Mouse (Mus musculus): ENCODE data around the gene Pdzd4. TPM values are rescaled to one million over a fixed set of nuclear protein-coding genes. Genes with fewer than 3 reads are reported as not detected.

Gene Pdzd4
- total and polyA plus RNA-seq, 3 experiments = 0.46 to 2.7 TPM; not detected in 1

DNA sequence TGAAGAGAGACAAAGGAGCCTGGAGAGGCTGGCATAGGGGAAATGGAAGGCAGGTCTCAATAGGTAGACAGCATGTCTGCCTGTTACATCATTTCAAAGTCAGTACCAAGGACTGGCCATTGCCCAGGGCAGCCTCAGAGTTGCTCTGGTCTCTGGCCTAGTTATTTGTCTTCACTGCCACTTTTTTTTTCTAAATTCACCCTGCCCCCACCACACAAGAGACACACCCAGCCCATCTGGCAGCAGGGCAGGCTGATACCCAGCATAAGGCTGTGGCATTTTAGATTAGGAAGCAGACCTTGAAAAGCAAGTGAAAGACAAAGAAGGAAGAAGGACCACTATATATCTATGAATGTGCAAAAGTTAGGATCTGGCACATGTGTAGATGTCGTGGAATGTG is 43.1 kb upstream of the Pdzd4 start:
- H3K4me3 ChIP-seq (ENCODE audit: control insufficient read depth in 1 of 2, insufficient read depth in 1 of 2, low read depth in 2 of 2, low read length in 2 of 2) = no peak overlapping the region
- H3K79me2 ChIP-seq (ENCODE audit: control insufficient read depth, insufficient read depth, low read length, poor library complexity) = no peaks in the 10 kb centered on the region
- H3K27me3 ChIP-seq (ENCODE audit: control insufficient read depth in 1 of 2, insufficient read depth in 2 of 2, low read length in 2 of 2) = no peaks in the 10 kb centered on the region
- DNase-seq (ENCODE audit: low read depth, low spot score) = no peak
- no peak overlapping the region for H3K9ac ChIP-seq (ENCODE audit: control insufficient read depth, low read depth, low read length, poor library complexity, severe bottlenecking)
- no peak for TF ChIP-seq CHD1 (IDR thresholded peaks at IDR 0.05; ENCODE audit: low read depth, low read length)
- TF ChIP-seq E2F4 (IDR thresholded peaks at IDR 0.05; ENCODE audit: borderline replicate concordance, low read depth, low read length) = no peak
- TF ChIP-seq CTCF (IDR thresholded peaks at IDR 0.05 in 2 of 3, conservative IDR thresholded peaks at IDR 0.05 in 1 of 3; ENCODE audit: control insufficient read depth in 1 of 3, insufficient read depth in 1 of 3, low read depth in 2 of 3, low read length in 3 of 3, poor library complexity in 1 of 3, severe bottlenecking in 1 of 3) = no peak
- no peak for TF ChIP-seq CHD2 (IDR thresholded peaks at IDR 0.05; ENCODE audit: low read length)
- no peak for TF ChIP-seq BHLHE40 (IDR thresholded peaks at IDR 0.05; ENCODE audit: borderline replicate concordance, low read depth, low read length)
- TF ChIP-seq MAX (IDR thresholded peaks at IDR 0.05; ENCODE audit: low read length) = no peak
- TF ChIP-seq POLR2AphosphoS5 (IDR thresholded peaks at IDR 0.05; ENCODE audit: borderline replicate concordance, low read depth, low read length) = no peak
- no peak overlapping the region for H3K27ac ChIP-seq (ENCODE audit: control insufficient read depth, low read depth, low read length)
- no peaks in the 10 kb centered on the region for H3K4me1 ChIP-seq (ENCODE audit: control insufficient read depth in 1 of 2, insufficient read depth in 2 of 2, low read length in 2 of 2)
- H3K9me3 ChIP-seq (replicated peaks; ENCODE audit: insufficient read depth, low read length) = no peaks in the 10 kb centered on the region
- no peaks in the 10 kb centered on the region for H3K36me3 ChIP-seq (ENCODE audit: control insufficient read depth in 1 of 2, insufficient read depth in 2 of 2, low read length in 2 of 2)

GRCm38 (mm10) chrX:73867256-73867655 is 42.5 kb upstream of the Pdzd4 start:
- Histone ChIP-seq H3K4me3 (ENCODE audit: control insufficient read depth in 1 of 2, insufficient read depth in 1 of 2, low read depth in 2 of 2, low read length in 2 of 2) (no peak overlapping the region), H3K4me1 (ENCODE audit: control insufficient read depth in 1 of 2, insufficient read depth in 2 of 2, low read length in 2 of 2) (no peaks in the 10 kb centered on the region), H3K36me3 (ENCODE audit: control insufficient read depth in 1 of 2, insufficient read depth in 2 of 2, low read length in 2 of 2) (no peaks in the 10 kb centered on the region), H3K9me3 (replicated peaks; ENCODE audit: insufficient read depth, low read length) (no peaks in the 10 kb centered on the region), H3K79me2 (ENCODE audit: control insufficient read depth, insufficient read depth, low read length, poor library complexity) (no peaks in the 10 kb centered on the region), H3K27me3 (ENCODE audit: control insufficient read depth in 1 of 2, insufficient read depth in 2 of 2, low read length in 2 of 2) (no peaks in the 10 kb centered on the region), H3K27ac (ENCODE audit: control insufficient read depth, low read depth, low read length) (no peak overlapping the region), H3K9ac (ENCODE audit: control insufficient read depth, low read depth, low read length, poor library complexity, severe bottlenecking) (no peak overlapping the region)
- DNase-seq (ENCODE audit: low read depth, low spot score) = no peak
- no peak for TF ChIP-seq ELF1 (IDR thresholded peaks at IDR 0.05; ENCODE audit: low read depth, low read length)
- no peak for TF ChIP-seq GABPA (IDR thresholded peaks at IDR 0.05; ENCODE audit: low read depth, low read length)
- no peak for TF ChIP-seq ZKSCAN1 (IDR thresholded peaks at IDR 0.05; ENCODE audit: low read depth, low read length)
- TF ChIP-seq MYB (IDR thresholded peaks at IDR 0.05; ENCODE audit: low read depth, low read length) = no peak
- TF ChIP-seq SMC3 (IDR thresholded peaks at IDR 0.05; ENCODE audit: low read depth, low read length) = no peak
- no peak for TF ChIP-seq MXI1 (IDR thresholded peaks at IDR 0.05; ENCODE audit: low read depth, low read length)
- TF ChIP-seq USF2 (IDR thresholded peaks at IDR 0.05; ENCODE audit: borderline replicate concordance in 1 of 2, insufficient read depth in 1 of 2, low read depth in 1 of 2, low read length in 2 of 2) = no peak
- TF ChIP-seq RAD21 (IDR thresholded peaks at IDR 0.05; ENCODE audit: low read depth, low read length) = no peak
- TF ChIP-seq MAX (IDR thresholded peaks at IDR 0.05; ENCODE audit: low read length) = no peak
- TF ChIP-seq GATA1 (IDR thresholded peaks at IDR 0.05; ENCODE audit: low read depth, low read length) = no peak
- no peak for TF ChIP-seq MAFK (IDR thresholded peaks at IDR 0.05; ENCODE audit: borderline replicate concordance, low read depth, low read length)
- no peak for TF ChIP-seq NELFE (IDR thresholded peaks at IDR 0.05; ENCODE audit: low read depth, low read length)
- TF ChIP-seq TCF12 (IDR thresholded peaks at IDR 0.05; ENCODE audit: low read depth, low read length) = no peak
- TF ChIP-seq MAZ (IDR thresholded peaks at IDR 0.05; ENCODE audit: low read depth, low read length) = no peak
- no peak for TF ChIP-seq BHLHE40 (IDR thresholded peaks at IDR 0.05; ENCODE audit: borderline replicate concordance, low read depth, low read length)
- no peak for TF ChIP-seq SIN3A (IDR thresholded peaks at IDR 0.05; ENCODE audit: low read length)
- no peak for TF ChIP-seq USF1 (IDR thresholded peaks at IDR 0.05; ENCODE audit: low read depth, low read length)
- TF ChIP-seq CTCF (IDR thresholded peaks at IDR 0.05 in 2 of 3, conservative IDR thresholded peaks at IDR 0.05 in 1 of 3; ENCODE audit: control insufficient read depth in 1 of 3, insufficient read depth in 1 of 3, low read depth in 2 of 3, low read length in 3 of 3, poor library complexity in 1 of 3, severe bottlenecking in 1 of 3) = no peak
- no peak for TF ChIP-seq HCFC1 (IDR thresholded peaks at IDR 0.05; ENCODE audit: low read depth, low read length)
- TF ChIP-seq POLR2AphosphoS5 (IDR thresholded peaks at IDR 0.05; ENCODE audit: borderline replicate concordance, low read depth, low read length) = no peak
